Mouse (Mus musculus): ENCODE data around the gene Tmprss7.

DNA sequence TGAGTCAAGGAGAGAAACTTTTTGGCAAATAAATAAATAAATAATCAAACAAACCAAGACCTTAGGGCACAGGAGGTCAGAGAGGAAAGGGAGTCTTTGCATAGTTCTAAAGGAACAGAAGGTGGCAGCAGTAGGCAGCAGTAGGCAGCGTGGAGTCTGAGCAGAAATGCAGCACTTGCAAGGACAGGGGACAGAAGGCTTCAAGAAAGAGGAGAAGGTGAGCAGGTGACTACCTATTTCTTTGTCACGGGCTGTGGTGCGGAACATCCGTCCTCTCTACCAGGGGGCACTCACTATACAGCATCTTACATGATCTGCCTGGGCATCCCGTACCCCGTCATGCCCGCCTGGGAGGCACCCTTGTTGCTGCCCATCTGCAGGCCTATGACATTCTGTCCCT is 17.8 kb upstream of the Tmprss7 start:
- TF ChIP-seq CTCF (IDR thresholded peaks at IDR 0.05) (peak; percentile 42), POLR2A (IDR thresholded peaks at IDR 0.05; ENCODE audit: insufficient read depth, low read depth, low read length) (no peak), EP300 (IDR thresholded peaks at IDR 0.05; ENCODE audit: insufficient read depth, low read depth, low read length) (no peak)
